Mouse (Mus musculus) MEL (cell line): ENCODE measurements around the gene Dennd4a. TPM values are rescaled to one million over a fixed set of nuclear protein-coding genes. Genes with fewer than 3 reads are reported as not detected.

ENCODE experiments used
- DNase-seq: peaks from one replicate; pipeline ENCODE4 v3.0.0; 2011; ENCODE audit warnings: low read depth, low spot score
- H3K27ac ChIP-seq: 2 replicates; pipeline ENCODE4 v1.5.1; 2012; ENCODE audit warnings: low read depth, mild to moderate bottlenecking, control low read depth, low read length, moderate library complexity; ENCODE audit not compliant: control insufficient read depth
- H3K27me3 ChIP-seq, 2 experiments: fragments of 150-350 bp in 1 of 2; sonication (generic) in 1 of 2; 2 replicates each; pipeline ENCODE4 v1.6.1; 2012; ENCODE audit warnings: low read length in 2 of 2, mild to moderate bottlenecking in 2 of 2, improper control_type of control experiment in 1 of 2, moderate library complexity in 1 of 2; ENCODE audit not compliant: insufficient read depth in 2 of 2, control insufficient read depth in 1 of 2
- H3K36me3 ChIP-seq, 2 experiments: 2 replicates each; pipeline ENCODE4 v1.6.1; 2012 to 2014; ENCODE audit warnings: low read length in 2 of 2, improper control_type of control experiment in 1 of 2, inconsistent platforms in 1 of 2, mild to moderate bottlenecking in 1 of 2; ENCODE audit not compliant: insufficient read depth in 2 of 2, control insufficient read depth in 1 of 2
- H3K4me1 ChIP-seq, 2 experiments: fragments of 150-350 bp in 1 of 2; sonication (generic) in 1 of 2; 2 replicates each; pipeline ENCODE4 v1.6.1; 2012; ENCODE audit warnings: low read length in 2 of 2, improper control_type of control experiment in 1 of 2, mild to moderate bottlenecking in 1 of 2; ENCODE audit not compliant: insufficient read depth in 2 of 2, control insufficient read depth in 1 of 2
- H3K4me3 ChIP-seq, 2 experiments: fragments of 150-350 bp in 1 of 2; sonication (generic) in 1 of 2; 2 replicates each; pipeline ENCODE4 v1.5.1; 2012; ENCODE audit warnings: low read depth in 2 of 2, low read length in 2 of 2, mild to moderate bottlenecking in 2 of 2, moderate library complexity in 2 of 2, control low read depth in 1 of 2, improper control_type of control experiment in 1 of 2; ENCODE audit not compliant: control insufficient read depth in 1 of 2, insufficient read depth in 1 of 2
- H3K79me2 ChIP-seq: 2 replicates; pipeline ENCODE4 v1.6.1; 2012; ENCODE audit warnings: mild to moderate bottlenecking, low read length, moderate library complexity; ENCODE audit not compliant: control insufficient read depth, poor library complexity, insufficient read depth
- H3K9ac ChIP-seq: 2 replicates; pipeline ENCODE4 v1.6.1; 2012; ENCODE audit warnings: low read depth, mild to moderate bottlenecking, control low read depth, low read length, moderate library complexity; ENCODE audit not compliant: control insufficient read depth, poor library complexity, severe bottlenecking
- H3K9me3 ChIP-seq: fragments of 150-350 bp; sonication (generic); replicated peaks from 2 replicates; pipeline ENCODE4 v1.6.1; 2012; ENCODE audit warnings: mild to moderate bottlenecking, low read length, improper control_type of control experiment, moderate library complexity; ENCODE audit not compliant: insufficient read depth
- BHLHE40 ChIP-seq: IDR thresholded peaks from 2 replicates; pipeline ENCODE4 v1.6.1; 2012; ENCODE audit warnings: low read depth, mild to moderate bottlenecking, inconsistent platforms, low read length, improper control_type of control experiment, borderline replicate concordance
- CHD2 ChIP-seq: IDR thresholded peaks from 2 replicates; pipeline ENCODE4 v1.6.1; 2011; ENCODE audit warnings: low read length, improper control_type of control experiment
- CTCF ChIP-seq, 3 experiments: IDR thresholded peaks in 2 of 3; conservative IDR thresholded peaks in 1 of 3; 2 replicates each; pipeline ENCODE4 v1.5.1; 2011 to 2012; ENCODE audit warnings: low read length in 3 of 3, low read depth in 2 of 3, mild to moderate bottlenecking in 2 of 3, improper control_type of control experiment in 1 of 3, inconsistent platforms in 1 of 3, mixed read lengths in 1 of 3, moderate library complexity in 1 of 3; ENCODE audit not compliant: control insufficient read depth in 1 of 3, insufficient read depth in 1 of 3, poor library complexity in 1 of 3, severe bottlenecking in 1 of 3
- E2F4 ChIP-seq: IDR thresholded peaks from 2 replicates; pipeline ENCODE4 v1.6.1; 2011; ENCODE audit warnings: low read depth, low read length, improper control_type of control experiment, borderline replicate concordance
- ELF1 ChIP-seq: IDR thresholded peaks from 2 replicates; pipeline ENCODE4 v1.6.1; 2014; ENCODE audit warnings: low read depth, mild to moderate bottlenecking, inconsistent platforms, low read length, improper control_type of control experiment, moderate library complexity
- KAT2A ChIP-seq: conservative IDR thresholded peaks from 2 replicates; pipeline ENCODE4 v1.6.1; 2012; ENCODE audit warnings: low read depth, low read length, improper control_type of control experiment, inconsistent platforms
- MEF2A ChIP-seq: IDR thresholded peaks from 2 replicates; pipeline ENCODE4 v1.6.1; 2014; ENCODE audit warnings: low read depth, mild to moderate bottlenecking, inconsistent platforms, low read length, improper control_type of control experiment; ENCODE audit not compliant: poor library complexity, insufficient replicate concordance, severe bottlenecking; ENCODE audit errors: extremely low read depth
- MXI1 ChIP-seq: IDR thresholded peaks from 2 replicates; pipeline ENCODE4 v1.6.1; 2011; ENCODE audit warnings: mild to moderate bottlenecking, low read depth, low read length, improper control_type of control experiment
- POLR2AphosphoS2 ChIP-seq: IDR thresholded peaks from 2 replicates; pipeline ENCODE4 v1.6.1; 2011; ENCODE audit warnings: low read length, improper control_type of control experiment
- RAD21 ChIP-seq: IDR thresholded peaks from 2 replicates; pipeline ENCODE4 v1.6.1; 2011; ENCODE audit warnings: mild to moderate bottlenecking, low read depth, low read length, improper control_type of control experiment
- SIN3A ChIP-seq: IDR thresholded peaks from 2 replicates; pipeline ENCODE4 v1.6.1; 2012; ENCODE audit warnings: low read length, improper control_type of control experiment, inconsistent platforms
- SMC3 ChIP-seq: IDR thresholded peaks from 2 replicates; pipeline ENCODE4 v1.6.1; 2011; ENCODE audit warnings: low read depth, low read length, improper control_type of control experiment
- TBP ChIP-seq: IDR thresholded peaks from 2 replicates; pipeline ENCODE4 v1.8.0; 2011; ENCODE audit warnings: low read depth, low read length, improper control_type of control experiment
- USF2 ChIP-seq, 2 experiments: IDR thresholded peaks; 2 replicates each; pipeline ENCODE4 v1.6.1; 2011 to 2012; ENCODE audit warnings: improper control_type of control experiment in 2 of 2, low read length in 2 of 2, borderline replicate concordance in 1 of 2, inconsistent platforms in 1 of 2, low read depth in 1 of 2, mild to moderate bottlenecking in 1 of 2; ENCODE audit not compliant: insufficient read depth in 1 of 2
- ZC3H11A ChIP-seq: IDR thresholded peaks from 2 replicates; pipeline ENCODE4 v1.6.1; 2012; ENCODE audit warnings: low read depth, mild to moderate bottlenecking, inconsistent platforms, low read length, improper control_type of control experiment
- ZNF384 ChIP-seq: IDR thresholded peaks from 2 replicates; pipeline ENCODE4 v1.6.1; 2012; ENCODE audit warnings: low read depth, mild to moderate bottlenecking, inconsistent platforms, low read length, improper control_type of control experiment
- polyA plus RNA-seq, 2 experiments: library from polyadenylated mRNA; stranded (reverse) in 1 of 2; unstranded in 1 of 2; fragments of >175 nt in 1 of 2; fragments of >200 nt in 1 of 2; gene quantifications; 2 replicates each; pipeline versions ENCODE4 v1.2.1 to v1.2.4; 2012; ENCODE audit warnings: low replicate concordance in 2 of 2, low read depth in 1 of 2; ENCODE audit not compliant: insufficient read length in 2 of 2, insufficient read depth in 1 of 2, missing spikeins in 1 of 2
- total RNA-seq: library from RNA; depleted of rRNA; stranded (reverse); fragments of 300-350 nt; gene quantifications from 2 replicates; pipeline ENCODE4 v1.2.3, GENCODE M21; 2012

Dennd4a gene
- total and polyA plus RNA-seq, 3 experiments: 7.7 to 74.8 (median 24.9) TPM

GRCm38 (mm10) chr9:64784841-64785240 is 26.3 kb upstream of the Dennd4a start:
- peak; percentile 83 for DNase-seq
- no peaks in the 10 kb centered on the region; the same call in 1 of the 2 replicates for H3K79me2 ChIP-seq
- peak; percentile 24; the same call in 1 of the 2 replicates for TF ChIP-seq ZNF384
- peak; percentile 48; the same call in 1 of the 2 replicates for TF ChIP-seq ELF1
- no peak for TF ChIP-seq E2F4
- peak; percentile 85 for TF ChIP-seq SMC3
- no peak for TF ChIP-seq KAT2A
- peak; percentile 91 for TF ChIP-seq RAD21
- TF ChIP-seq CTCF (IDR thresholded peaks at IDR 0.05 in 2 of 3, conservative IDR thresholded peaks at IDR 0.05 in 1 of 3; ENCODE audit: control insufficient read depth in 1 of 3, insufficient read depth in 1 of 3, low read depth in 2 of 3, low read length in 3 of 3, poor library complexity in 1 of 3, severe bottlenecking in 1 of 3): peak; percentile 87 to 92 (median 91)
- TF ChIP-seq ZC3H11A: peak; percentile 82
- TF ChIP-seq, all 39 proteins: peak for 6
- no peak overlapping the region for H3K4me3 ChIP-seq
- no peaks in the 10 kb centered on the region for H3K27me3 ChIP-seq
- H3K27ac ChIP-seq: no peak overlapping the region
- H3K4me1 ChIP-seq: peaks cover 4 to 8% of the 10 kb centered on the region in 2 experiments
- H3K9me3 ChIP-seq: no peaks in the 10 kb centered on the region
- H3K9ac ChIP-seq: no peak overlapping the region
- peaks cover 0 to 9% of the 10 kb centered on the region in 2 experiments; a peak in 2 of 4 replicates for H3K36me3 ChIP-seq

- Histone ChIP-seq H3K4me1 (peaks cover 13 to 14% of the 10 kb centered on the region in 2 experiments), H3K4me3 (no peak overlapping the region), H3K9ac (no peak overlapping the region), H3K27ac (no peak overlapping the region), H3K9me3 (no peaks in the 10 kb centered on the region), H3K36me3 (peaks cover 0 to 21% of the 10 kb centered on the region in 2 experiments; a peak in 2 of 4 replicates), H3K79me2 (no peaks in the 10 kb centered on the region; the same call in 1 of the 2 replicates), H3K27me3 (no peaks in the 10 kb centered on the region)
- no peak for DNase-seq
- TF ChIP-seq TBP (no peak), USF2 (IDR thresholded peaks at IDR 0.05; ENCODE audit: borderline replicate concordance in 1 of 2, insufficient read depth in 1 of 2, low read depth in 1 of 2, low read length in 2 of 2) (no peak), SIN3A (no peak), CHD2 (no peak), ELF1 (no peak), MEF2A (no peak), ZNF384 (no peak), MXI1 (no peak), POLR2AphosphoS2 (no peak), BHLHE40 (no peak)
Observed at GRCm38 (mm10) chr9:64786216-64786905, 24.8 kb upstream of the Dennd4a start.
